Mouse (Mus musculus): ENCODE results near the gene Rcc1.

- TF ChIP-seq POLR2A (IDR thresholded peaks at IDR 0.05; ENCODE audit: borderline replicate concordance, control insufficient read depth, low read depth, low read length) (no peak), CTCF (IDR thresholded peaks at IDR 0.05; ENCODE audit: control insufficient read depth, insufficient read depth, low read length) (no peak)
These were observed 12.2 kb upstream of the Rcc1 start for GRCm38 (mm10) chr4:132365450-132366060.

All from bone marrow, adult 2 months (tissue).